Mouse (Mus musculus) spleen, adult 12 weeks (tissue): ENCODE data around the gene Cd9.

ENCODE experiments used
- DNase-seq: peaks from one replicate; pipeline ENCODE4 v3.0.0; 2022; ENCODE audit warnings: low spot score

Cd9 gene

DNA sequence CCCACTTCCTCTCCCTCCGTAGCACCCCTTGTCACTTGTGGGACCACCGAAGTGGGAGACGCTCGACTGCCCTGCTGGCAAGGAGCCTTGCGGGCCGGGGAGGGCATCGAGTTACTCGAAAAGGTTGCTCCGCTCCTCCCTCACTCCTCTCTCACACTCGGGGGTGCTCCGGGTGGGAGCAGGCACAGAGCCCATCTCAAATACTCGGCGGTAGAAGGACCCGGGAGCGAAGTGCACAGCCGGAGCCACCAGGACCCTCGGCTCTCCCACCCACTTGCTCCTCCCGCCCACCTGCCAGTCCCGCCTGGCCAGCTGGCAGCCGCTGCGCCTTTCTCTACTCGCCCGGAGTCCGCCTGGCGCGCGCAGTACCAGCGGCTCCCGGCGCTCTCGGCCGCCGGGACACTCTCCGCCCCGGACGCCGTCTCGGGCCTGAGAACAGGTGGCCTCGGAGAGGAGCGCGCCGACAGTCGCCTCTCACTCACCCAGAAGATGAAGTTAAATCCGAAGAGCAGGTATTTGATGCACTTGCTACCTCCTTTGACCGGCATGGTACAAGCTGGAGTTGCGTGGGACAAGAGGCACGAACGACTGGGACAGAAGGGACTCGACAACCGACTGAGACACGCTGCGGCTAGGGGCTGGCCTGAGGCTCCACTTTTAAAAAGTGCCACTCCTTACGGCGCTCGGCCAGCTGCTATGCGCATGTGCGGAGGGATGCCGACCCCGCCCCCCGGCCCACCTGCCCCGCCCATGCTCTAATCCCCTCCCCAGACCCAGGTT, at the start of gene Cd9:
TSS of gene Cd9 (minus strand) at position 700 of the 780 bp plus-strand sequence.
- peak; percentile 5 for DNase-seq

DNA sequence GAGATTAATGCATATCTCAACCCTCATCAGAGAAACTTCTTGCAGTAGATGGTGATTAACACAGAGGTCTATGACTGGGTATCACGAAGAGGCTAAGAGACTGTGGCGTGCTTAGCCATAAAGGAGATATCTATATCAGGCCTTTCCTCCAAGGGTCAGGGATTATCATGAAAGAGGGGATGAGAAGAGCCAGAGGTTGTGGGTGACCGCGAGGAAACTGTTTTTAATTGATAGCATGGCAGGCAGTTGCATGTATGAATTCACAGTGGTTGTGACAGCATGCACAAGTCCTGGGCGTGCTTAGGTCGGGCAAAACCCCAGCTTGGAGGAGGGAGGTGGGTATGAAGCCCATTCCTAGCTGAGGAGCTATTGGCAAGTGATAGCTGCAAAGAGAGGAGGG, 46.7 kb upstream of the Cd9 start:
- no peak for DNase-seq

DNA sequence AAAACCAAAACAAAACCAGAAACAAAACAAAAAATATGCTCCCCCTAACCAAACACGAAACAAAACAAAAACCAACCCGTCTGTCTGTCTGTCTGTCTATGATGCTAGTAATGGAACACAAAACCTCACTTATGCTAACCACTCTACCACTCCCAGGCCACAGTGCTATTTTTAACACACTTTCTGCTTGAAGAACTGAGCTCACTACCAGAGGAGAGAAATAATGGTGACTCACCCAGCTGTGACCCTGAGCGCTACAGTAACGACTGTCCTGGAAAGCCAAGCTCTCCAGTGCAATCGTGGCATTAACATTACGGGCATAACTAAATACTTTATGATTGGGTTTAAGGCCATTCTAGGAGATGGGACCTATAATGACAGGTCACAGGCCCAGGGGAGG, 46.2 kb upstream of the Cd9 start:
- DNase-seq = no peak

DNA sequence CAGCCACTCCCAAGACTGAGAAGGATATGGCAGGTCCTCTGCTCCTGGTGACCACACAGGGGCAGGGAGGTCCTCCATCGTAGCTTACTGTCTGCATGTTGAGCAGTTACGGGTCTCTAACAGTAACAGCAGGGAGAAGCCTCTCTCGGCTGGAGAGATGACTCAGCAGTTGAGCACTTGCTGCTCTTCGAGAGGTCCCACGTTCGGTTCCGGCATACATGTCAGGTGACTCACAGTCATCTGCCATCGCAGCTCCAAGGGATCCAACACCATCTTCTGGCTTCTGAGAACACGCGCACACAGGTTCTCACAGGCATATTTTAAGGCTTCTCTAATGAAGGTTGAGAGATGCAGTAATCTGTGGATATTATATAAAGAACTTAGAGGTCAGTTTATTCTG, 45.6 kb upstream of the Cd9 start:
- DNase-seq = no peak

DNA sequence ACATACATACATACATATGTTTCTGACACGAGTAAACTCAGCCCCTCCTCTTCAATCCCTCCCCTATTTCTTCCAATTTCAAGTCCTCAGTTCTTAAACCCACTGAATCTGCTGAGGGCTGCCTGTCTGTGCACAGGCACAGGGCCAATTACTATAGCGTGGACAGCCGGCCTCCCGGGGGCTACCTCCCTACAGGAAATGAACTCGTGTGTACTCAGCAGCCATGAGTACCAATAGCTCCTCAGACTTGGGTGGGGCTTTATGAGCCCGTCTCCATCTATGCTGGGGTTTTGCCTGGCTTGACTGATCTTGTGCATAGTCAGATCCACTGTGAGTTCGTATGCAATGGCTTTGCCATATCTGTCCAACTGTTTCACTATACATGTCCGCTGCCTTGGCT, 44.8 kb upstream of the Cd9 start:
- DNase-seq = no peak

DNA sequence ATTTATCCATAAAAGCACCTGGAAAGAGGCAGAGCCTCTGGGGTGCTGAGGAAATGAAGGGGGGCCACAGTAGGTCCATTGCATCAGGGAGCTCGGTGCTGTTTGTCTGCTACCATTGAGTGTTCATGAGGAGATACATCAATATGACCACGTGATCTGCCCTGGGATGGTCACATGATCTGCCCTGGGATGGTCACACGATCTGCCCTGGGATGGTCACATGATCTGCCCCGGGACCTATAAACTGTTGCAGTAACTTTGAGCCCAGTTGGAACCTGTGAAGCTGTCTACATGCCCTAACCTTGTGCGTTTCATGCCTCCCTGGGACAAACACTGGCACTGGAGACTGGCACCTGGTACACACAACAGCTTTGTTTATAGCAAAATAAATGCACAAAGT, 43.9 kb upstream of the Cd9 start:
- DNase-seq = no peak

DNA sequence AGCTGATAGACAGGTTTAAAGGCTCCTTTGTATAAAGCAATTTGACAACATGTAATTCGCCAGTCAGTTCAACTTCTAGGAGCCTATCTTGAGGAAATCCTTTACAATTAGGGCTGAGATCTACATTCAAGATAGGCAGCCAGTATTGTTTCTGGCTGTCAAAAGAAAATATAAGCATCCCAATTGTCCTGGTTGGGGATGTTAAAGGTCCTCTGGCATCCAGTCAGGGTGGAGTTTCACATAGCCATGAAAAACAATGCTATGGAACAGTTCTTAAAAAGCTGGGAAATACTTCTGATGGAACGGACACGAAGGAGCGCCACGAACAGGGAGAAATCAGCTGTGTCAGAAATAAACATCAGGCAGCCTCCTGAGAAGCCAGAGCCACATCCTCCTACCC, 40.4 kb upstream of the Cd9 start:
- no peak for DNase-seq

DNA sequence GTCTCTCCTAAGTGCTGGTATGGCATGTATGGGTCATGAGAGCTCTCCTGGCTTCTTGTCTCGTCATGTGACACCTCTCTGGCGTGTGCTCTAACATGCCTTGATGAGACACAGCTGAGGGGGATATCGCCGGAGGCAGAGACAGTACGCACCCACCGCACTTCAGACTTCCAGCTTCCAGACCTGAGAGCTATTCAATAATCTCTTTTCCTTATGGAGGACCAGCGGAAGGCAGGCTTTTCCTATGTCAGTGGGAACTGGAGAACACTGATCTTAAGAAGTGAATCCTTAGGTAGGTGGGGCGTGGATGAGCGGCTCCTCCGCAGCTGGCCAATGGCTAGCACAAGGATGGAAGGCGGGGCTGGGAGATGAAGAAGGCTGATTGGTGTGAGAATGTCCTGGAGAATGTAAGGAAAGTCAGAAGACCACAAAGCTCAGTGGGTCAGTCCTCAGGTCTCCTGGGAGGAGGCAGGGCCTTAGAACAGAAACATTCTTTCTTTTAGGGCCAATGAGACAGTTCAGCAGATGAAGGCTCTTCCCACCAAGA, 38.6 kb upstream of the Cd9 start:
- no peak for DNase-seq

DNA sequence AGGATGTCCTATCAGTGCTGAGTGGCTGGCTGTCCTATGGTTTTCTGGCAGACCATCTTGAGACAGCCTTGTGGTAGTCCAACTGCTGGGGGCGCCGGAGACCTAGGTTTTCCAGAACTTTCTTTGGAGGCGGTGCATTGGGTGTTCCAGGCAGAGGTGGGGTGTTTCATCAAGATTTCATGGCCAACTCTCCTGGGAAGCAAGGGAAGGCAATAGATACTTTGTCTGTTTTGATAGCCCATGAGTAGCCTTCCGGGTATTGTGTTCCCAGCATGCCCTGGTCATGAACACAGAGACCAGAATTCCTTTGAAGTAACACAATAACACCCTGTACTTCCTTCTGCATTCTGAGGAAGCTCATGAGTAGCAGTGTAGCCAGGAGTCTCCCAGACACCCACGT, 34.9 kb upstream of the Cd9 start:
- DNase-seq = no peak

DNA sequence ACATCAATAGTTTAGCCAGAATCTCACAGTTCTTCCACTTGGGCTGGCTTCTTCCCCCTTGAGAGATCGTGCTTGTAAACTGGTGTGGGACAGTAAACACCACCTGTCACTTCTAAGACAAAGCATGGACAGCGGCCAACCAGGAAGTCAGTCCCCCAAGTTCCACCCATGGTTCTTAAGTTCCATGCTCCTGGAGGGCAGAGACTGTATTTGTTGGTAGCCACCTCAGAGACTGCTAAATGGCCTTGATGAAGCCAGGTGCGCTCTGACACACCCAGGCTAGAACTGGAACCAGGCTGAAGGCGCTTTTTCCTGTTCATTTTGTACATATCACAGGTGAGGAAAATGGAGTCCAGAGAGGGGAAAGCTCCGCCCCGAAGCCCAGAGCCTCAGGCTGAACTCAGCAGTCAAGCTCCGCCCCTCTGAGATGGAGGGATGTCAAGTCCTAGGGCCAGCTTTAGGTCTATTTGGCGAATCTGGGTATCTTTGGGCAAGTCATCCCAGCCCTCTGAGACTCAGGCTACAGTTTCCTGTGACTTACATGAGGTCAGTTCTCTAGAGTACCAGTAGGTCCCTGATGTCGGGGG, 34.1 kb upstream of the Cd9 start:
- no peak for DNase-seq

DNA sequence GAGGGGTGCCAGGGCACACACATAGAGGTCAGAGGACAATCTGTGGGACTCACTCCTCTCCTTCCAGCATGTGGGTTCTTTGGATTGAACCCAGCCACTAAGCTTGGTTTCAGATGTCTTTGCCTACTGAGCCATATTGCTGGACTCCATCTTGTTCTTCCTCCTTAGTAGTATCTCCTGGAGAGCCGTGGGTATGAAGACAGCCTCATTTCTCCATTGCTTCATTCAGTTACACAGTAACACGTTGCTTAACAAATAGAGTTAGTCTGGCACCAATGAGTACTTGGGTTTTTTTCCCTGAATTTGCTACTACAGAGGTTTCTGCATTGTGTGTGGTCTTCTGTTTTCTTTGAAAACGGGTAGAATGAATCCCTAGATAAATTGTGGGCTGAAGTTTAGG, 31.5 kb upstream of the Cd9 start:
- DNase-seq = no peak

DNA sequence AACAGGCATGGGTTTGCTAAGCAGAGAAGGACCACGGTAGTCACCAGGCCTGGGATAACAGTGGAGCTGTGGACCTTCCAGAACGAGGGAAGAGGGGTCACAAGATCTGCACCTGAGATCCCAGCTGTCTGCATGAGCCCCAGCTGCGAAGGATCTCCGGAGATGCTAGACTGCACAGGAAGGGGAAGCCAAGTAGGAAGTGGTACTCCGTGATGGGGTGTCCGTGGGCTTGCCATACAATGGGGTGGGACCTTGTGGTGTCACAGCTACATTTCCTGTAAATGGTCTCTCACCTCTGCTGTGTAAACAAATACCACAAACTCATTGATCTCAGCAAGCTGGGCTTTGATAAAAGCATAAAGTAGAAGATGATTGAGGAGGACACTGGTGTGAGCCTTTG, 29.4 kb upstream of the Cd9 start:
- no peak for DNase-seq

DNA sequence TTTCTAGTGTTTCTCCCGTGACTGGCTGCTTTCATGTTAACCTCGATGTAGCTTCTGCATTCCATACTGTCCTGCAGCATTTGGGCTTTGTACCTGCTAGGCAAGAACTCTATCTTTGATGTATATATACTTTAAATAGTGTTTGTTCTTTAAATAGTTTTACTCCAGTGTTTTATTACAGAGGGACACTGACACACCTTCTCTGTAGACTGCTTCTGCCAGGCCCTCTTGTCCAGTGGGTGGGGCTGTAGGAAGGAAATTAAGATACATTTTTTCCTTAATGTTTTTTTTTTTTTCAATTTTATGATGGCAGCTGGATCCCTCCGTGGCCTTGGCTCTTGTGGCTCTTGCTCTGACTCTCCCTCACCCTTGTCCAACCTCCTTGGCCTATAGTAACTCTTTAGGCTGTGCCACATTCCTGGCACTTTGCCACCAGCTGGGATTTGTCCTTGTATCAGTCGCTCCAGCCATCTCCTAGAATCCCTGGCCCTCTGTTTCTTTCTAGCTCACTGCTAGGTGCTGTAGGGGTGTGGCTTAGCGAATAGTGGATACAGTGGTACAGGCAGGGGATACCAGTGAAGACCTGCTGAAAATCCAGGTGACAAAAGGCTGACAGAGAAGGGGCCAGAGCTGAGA, 27.1 kb upstream of the Cd9 start:
- DNase-seq = no peak

DNA sequence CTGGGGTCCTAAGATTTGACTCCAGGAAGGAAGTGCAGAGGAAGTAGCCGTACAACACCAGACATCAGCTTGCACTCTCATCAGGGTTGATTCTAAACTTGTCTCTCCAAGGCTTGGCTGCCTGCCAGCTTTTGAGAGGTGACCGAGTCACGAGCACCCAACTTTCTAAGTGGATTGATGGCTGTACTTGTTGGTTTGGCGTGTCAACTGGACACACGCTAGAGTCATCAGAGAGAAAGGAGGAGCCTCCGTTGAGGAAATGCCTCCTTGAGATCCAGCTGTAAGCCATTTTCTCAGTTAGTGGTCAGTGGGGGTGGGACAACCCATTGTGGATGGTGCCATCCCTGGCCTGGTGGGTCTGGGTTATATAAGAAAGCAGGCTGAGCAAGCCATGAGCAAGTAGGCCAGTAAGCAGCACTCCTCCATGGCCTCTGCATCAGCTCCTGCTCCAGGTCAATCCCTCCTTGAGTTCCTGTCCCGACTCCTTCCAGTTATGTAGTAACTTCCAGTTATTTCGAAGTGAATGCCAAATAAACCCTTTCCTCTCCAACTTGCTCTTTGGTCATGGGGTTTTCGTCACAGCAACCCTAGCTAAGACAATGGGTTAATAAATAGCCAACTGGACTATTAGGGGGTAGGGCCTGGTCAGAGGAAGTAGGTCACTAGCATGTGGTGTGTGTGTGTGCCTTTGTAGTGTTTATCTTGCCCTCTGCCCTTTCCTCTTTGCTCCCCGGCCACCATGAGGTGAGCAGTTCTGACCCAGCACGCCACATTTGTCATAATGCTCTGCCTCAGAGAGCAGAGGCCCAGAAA, 21.1 kb upstream of the Cd9 start:
- DNase-seq = no peak

DNA sequence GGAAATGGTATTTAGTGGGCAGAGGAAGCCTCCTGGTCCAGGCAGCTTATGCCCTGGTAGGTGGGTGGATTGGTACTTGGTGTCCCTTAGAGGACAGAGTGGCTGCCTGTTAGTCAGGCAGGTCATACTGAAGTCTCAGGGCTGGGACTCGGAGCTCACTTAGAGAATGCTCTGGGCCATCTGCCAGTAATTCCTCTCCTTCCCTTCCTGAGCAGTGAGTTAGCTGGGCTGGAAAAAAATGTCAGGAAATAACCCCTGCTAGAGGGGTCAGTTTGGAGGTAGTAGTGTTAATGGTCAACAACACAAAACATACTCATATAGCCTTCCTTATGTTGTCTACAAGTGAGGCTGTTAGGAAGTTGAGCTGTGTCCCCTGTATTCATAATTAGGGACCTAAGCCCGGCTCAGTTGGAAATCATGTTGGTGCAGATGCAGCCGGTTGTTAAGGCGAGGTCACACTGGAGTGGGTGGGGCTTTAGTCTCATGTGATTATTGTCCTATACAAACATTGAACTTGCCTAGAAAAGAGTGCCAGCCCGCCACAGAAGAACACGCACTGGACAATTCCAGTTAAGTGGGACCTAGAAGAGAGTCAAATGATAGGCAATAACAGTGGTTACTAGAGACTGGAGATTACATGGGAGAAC, 18.5 kb upstream of the Cd9 start:
- DNase-seq = no peak

DNA sequence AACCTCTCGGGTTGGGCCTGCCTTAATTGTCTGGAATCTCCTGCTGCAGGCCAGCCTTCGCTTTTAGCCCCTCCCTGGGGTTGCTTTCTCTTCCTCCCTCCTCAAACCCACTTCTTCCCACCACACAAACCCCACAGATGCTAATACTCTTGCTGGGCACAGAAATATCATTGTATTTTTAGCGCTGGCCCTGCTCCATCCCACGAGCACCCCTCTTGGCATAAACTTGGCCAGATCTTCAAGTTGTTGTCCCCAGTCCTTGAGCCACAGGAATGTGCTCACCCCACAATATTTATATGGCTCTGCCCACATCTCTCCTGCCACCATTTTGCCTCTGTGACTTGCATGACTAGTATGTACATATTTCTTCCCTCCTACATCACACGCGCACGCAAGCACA, 16.6 kb upstream of the Cd9 start:
- no peak for DNase-seq

DNA sequence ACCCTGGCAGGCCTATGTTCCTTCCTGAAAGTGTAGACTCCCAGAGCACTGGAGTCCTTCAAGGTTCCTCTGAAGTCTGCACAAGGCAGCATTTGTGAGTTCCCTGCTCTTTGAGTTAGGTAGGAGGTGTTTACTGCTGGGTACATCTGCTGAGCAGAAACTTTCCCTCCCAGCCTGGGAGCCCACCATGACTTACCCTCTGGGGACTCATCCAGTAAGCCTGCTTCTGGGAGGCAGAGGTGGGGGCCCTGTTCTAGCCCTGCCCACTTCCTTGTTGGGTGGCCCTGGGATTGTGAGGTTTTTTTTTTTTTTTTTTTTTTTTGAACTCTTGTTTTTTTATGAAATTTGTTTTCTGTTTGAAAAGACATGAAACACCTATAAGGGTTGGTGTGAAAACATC, 16.1 kb upstream of the Cd9 start:
- DNase-seq = no peak

DNA sequence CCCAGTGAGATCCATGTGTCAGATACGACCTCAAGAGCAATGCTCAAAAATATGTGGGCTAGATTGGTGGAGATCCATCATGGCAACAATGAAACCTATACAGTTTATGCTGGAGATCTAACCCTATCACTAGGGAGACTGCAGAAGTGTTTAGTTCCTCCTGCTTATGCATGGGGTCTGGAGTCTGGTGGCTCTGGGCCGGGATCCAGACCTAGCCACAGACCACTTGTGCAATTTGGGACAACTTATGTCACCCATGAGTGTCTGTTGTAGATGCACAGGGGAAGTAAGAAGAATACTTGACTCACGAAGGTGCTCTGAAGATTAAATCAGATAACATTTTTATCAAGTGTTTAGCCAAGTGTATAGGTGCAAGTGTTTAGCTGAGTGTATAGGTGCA, 15.2 kb upstream of the Cd9 start:
- DNase-seq = no peak

DNA sequence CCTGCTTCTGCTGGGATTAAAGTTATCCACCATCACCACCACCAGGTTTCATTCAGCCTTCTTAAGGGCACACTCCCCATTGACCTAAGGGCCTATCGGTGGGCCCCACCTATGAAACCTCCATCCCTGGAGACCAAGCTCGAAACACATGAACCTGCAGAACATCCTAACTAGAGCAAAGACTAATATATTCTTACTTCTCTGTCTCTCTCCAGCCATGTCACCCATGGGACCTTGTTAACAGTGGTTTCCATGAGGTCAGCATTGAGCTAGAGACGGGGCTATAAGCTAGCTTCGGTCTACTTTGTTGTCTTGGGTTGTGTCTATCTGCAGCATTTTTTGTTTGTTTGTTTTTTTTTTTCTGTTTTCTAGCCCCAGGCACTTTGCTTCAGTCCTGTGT, 11.8 kb upstream of the Cd9 start:
- no peak for DNase-seq

DNA sequence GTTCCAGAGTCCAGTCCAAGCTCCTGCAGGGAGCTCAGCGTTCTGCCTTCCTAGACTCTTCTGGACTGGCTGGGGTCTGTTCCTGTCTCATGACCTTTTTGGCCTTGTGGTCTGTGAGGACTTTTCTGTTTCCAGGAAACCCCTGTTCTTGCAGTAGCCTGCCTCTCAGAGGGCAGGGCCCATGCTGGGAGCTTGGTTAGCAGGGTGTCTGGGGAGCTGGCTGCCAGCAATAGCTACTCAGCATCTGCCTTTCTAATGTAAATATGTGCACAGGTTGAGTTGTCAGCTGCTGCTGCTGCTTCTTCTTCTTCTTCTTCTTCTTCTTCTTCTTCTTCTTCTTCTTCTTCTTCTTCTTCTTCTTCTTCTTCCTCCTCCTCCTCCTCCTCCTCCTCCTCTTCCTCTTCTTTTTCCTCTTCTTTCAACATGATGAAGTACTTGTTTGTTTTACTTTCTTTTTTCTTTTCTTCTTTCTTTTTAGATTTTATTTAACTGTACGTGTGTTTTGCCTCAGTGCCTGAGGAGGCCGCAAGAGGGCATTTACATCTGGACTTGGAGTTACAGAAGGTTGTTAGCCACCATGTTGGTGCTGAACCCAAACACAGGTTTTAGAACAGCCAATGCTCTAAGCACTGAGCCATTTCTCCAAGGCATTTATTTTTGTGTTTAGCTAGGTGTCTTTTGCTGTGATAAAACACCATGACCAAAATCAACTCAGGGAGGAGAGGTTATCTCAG, 10.2 kb upstream of the Cd9 start:
- DNase-seq = no peak

DNA sequence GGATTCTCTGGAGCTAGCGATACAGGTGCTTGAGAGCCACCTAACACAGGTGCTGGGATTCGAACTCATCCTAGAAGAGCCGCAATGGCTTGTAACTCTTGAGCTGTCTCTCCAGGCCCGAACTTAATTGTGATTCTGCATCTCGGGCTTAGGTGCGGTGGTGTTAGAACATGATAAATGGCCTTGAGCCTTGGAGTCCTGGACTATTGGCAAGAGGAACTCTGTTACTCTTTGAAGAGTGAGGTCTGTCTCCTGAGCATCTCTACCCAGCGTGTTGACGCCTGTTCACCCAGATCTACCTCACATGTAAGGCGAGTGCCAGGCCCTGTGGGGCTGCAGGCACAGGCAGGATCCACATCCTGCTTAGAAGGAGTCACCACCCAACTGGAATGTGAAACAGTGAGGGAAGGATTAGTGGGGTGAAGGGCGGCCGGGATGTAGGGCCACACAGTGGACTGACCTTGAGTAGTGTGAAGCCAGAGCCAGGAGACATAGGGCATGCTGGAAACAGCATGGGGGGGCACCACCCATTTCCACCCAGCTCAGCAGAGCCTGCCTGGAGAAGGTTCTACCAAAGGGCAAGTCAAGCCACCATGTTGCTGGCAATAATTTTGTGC, 8.7 kb upstream of the Cd9 start:
- no peak for DNase-seq
